Mouse (Mus musculus): Measurements from ENCODE around the gene Crnkl1. TPM values are rescaled to one million over a fixed set of nuclear protein-coding genes. Genes with fewer than 3 reads are reported as not detected.
"Not testable (repeated sequence)": the region's sequence is repeated elsewhere in the genome, so short reads cannot be mapped to it uniquely, and the experiment has no call there.

The Crnkl1 gene
- total RNA-seq, 2 experiments from 2014 or later: 19.1 to 23.3 TPM

DNA sequence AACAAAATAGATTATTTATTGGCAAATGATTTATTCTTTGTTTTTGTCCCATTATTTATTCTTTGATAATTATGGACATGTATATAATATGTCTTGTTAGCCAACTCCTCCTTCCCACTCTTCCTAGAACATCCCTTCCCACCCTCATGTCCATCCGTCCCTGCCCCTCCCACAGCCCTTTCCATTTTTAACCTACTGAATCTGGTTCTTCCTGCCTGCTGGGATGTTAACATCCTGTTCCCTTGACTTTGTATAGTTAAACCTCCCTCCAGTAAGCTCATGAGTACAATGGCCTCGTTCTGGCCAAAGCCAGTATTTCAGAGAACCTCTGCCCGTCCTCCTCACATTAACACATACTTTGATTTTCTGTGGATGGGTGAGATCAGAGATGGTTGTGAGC, 6.6 kb upstream of the Crnkl1 start:
- no peak for DNase-seq (ENCODE audit: low spot score in 2 of 2)
- intact Hi-C loops (cut with DNase I): no loop called here

- no peak for DNase-seq (ENCODE audit: low spot score in 2 of 2)
- intact Hi-C loops (cut with DNase I): no loop called here
These were observed 2.2 kb upstream of the Crnkl1 start for GRCm38 (mm10) chr2:145936975-145937374.

DNA sequence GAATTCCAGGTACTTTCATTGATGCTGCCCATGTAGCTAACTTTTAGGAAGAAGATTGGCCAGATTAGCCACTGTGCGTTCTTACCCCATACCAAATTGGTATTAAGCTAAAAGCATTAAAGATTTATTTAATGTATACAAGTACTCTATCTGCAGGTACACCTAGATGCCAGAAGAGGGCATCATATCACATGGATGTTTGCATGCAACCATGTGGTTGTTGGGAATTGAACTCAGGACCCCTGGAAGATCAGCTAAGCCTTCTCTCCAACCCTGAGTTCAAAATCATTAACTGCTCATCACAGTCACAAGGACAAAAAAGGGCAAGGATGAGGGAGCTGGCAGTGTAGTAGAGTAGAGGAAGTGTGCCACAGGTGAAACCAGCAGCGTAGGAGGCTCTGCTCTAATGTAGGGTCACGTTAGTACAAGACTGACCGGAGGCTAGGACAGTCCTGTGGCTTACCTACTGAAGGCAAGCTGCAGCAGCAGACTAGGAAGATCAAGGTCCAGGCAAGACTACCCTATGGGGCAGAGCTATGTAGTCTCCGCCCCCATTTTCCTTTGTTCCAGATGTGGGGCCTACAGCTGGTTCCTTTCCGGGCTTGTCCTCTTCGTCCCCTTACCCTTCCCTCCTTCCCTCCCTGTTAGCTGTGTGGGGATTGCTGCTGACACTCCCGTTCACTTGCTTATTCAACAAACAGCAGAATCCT, 13.7 kb downstream of the Crnkl1 start:
- no peak for DNase-seq (ENCODE audit: low spot score in 2 of 2)
- intact Hi-C loops (cut with DNase I): no loop called here

- DNase-seq (ENCODE audit: low spot score in 2 of 2); intact Hi-C loops (cut with DNase I): not testable (repeated sequence)
These were observed 28.9 kb downstream of the Crnkl1 start for GRCm38 (mm10) chr2:145905884-145906283.

DNA sequence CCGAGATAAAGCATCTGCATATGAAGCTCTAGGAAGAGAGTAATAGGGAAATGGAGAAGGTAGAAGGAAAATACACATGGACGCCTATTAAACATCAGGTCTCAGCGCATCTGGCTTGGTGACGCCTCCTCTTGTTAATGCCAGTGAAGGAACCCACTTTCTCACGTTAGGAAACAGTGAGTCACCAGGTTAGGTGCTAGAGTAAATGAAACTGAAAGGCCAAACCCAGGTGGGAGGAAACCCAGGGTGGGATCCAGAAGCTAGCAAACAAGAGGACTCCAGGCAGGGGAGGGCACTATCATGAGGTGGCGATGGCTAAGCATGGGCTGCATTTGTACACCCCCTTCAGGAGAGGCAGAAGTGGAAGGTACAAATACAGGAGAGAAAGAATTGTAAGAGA, 29.7 kb downstream of the Crnkl1 start:
- DNase-seq (ENCODE audit: low spot score in 2 of 2): no peak
- intact Hi-C loops (cut with DNase I): no loop called here

DNA sequence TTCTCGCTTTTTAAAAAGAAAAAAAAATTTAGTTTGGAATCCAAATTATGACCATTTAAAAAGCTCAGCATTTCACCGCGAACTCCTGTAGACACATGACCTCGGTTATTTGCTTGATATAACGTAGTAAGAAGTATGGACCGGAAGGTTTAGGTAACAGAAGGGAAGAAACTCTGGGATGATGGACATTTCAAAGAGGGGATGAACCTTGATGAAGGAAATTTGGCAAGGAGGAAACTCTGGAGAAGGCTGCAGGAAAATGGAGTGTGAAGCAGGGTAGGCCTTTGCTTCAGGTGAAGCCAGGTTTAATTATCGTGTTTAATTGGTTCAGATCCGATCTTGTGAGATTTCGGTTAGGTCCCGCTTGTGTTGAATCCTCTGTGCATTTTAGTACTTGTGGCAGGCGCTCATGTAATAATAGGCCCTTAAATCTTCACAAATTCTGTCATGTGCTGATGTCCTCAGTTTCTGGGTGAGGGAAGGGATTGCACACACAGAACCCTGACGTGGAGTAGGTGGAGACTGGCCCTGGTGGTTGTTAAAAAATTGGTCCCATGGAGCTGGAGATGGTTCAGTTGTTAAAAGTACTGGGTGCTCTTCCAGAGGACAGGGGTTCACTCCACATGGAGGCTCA, 30.7 kb downstream of the Crnkl1 start:
- intact Hi-C loops (cut with DNase I): loop anchor here (5.0 kb wide), 1 partner anchor 207 kb away; no protein-coding TSS in a partner anchor

GRCm38 (mm10) chr2:145903061-145903901, 31.5 kb downstream of the Crnkl1 start:
- peak; percentile 92 for DNase-seq (ENCODE audit: low spot score in 2 of 2)
- intact Hi-C loops (cut with DNase I): loop anchor here (5.0 kb wide), 1 partner anchor 206 kb away; no protein-coding TSS in a partner anchor

More for the DNA sequence above, 30.7 kb downstream of the Crnkl1 start:
- DNase-seq (ENCODE audit: low spot score in 2 of 2): no peak

DNA sequence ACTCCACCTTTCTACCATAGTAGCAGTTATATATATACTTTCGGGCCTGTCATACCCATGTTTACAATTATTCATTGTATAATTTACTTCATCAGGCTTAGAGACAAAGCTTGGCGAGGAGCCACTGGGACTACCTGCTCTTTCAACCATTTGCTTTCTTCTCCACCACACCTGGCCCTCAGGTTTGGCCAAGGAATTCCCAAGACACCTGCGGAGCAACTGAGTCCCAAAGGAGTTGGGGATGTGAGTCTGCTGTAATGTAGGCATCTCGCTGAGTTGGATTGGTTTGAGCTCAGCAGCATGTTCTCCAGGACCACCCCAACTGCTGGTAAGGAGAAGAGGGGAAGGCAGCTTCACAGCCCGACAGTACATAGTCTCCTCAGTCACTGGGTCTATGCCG, 33.0 kb downstream of the Crnkl1 start, which contains the start of gene Naa20:
TSS of gene Naa20 (plus strand) at position 239 of the 400 bp plus-strand sequence.
- intact Hi-C loops (cut with DNase I): loop anchor here (5.0 kb wide), 1 partner anchor 205 kb away; no protein-coding TSS in a partner anchor
- no peak for DNase-seq (ENCODE audit: low spot score in 2 of 2)

DNA sequence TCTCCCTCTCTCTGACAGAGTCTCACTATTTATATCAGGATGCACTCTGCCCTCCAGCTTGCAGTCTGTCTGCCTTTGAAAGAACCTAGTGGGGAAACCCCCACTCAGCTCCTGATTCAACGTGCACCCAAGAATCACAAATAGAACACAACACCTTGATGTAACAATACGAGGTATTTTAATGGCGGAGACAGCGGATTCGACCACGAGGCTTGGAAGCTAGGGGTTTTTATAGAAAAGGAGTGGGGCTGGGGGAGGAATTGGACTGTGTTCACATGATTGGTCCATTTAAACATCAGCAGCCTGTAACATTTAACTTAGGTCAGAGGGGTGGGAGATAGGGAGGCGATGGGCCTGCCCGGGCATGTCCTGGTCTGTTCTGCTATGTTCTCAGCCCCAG, 34.5 kb downstream of the Crnkl1 start:
- intact Hi-C loops (cut with DNase I): loop anchor here (5.0 kb wide), 1 partner anchor 203 kb away; no protein-coding TSS in a partner anchor
- DNase-seq (ENCODE audit: low spot score in 2 of 2): not testable (repeated sequence)

DNA sequence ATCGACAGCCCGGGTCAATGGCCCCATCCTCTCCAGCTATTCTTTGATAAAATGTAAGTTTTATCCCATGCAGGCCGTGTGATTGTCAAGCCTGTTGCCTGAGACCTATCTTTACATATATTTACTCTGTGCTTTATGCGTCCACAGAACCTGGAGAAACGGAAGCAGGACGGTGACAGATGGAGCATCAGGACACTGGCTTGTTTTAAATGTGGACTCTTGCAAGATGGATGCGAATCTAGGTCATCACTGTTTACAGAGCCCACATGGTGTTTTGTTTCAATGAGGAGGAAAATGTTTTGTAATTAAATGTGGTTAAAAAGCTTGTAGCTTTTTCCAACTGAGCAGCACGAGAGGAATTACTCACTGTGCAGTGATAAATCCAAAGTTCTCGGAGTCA, 36.7 kb downstream of the Crnkl1 start:
- intact Hi-C loops (cut with DNase I): no loop called here
- DNase-seq (ENCODE audit: low spot score in 2 of 2): no peak

DNA sequence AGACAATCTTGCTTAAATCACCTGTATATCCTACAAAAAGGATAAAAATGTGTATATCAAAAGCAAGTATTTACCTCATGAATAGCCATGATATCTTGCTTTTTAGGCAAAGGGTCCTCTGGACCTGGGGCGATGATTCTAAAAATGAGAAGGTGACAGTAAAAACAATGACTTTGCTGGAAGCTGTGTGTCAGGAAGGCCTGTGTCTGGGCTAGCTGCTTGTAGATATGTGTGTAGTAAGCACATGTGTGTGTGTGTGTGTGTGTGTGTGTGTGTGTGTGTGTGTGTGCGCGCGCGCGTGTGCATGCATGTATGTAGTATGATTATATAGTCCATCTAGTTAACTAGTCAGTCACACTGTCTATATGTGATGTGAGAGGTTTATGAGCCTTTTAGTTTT, 41.1 kb downstream of the Crnkl1 start:
- no peak for DNase-seq (ENCODE audit: low spot score in 2 of 2)
- intact Hi-C loops (cut with DNase I): no loop called here

DNA sequence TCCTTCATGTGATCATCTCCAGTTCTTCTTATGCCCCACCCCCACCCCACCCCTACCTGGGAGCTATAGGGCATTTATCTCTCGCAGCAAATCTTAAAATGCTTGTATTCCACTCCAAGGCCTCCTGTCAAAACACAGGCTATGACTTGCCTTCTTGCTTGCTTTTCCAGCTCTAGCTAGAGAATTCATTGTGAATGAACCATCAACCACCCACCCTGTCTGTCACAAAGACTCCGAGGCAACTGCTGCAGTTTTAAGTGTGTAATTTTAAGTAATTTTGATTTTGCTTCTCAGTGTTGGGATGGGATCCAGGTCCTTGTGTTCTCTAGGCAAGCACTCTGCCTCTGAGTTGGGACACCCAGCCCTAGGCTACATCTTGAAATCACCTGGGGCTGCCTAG, 44.2 kb downstream of the Crnkl1 start:
- no peak for DNase-seq (ENCODE audit: low spot score in 2 of 2)
- intact Hi-C loops (cut with DNase I): no loop called here

- intact Hi-C loops (cut with DNase I): no loop called here
- peak in 1 of 2 experiments; percentile 24 for DNase-seq (ENCODE audit: low spot score in 2 of 2)
These were observed 45.9 kb downstream of the Crnkl1 start for GRCm38 (mm10) chr2:145888766-145889480.

- DNase-seq (ENCODE audit: low spot score in 2 of 2): peak; percentile 55 to 56
- intact Hi-C loops (cut with DNase I): no loop called here
These were observed 46.7 kb downstream of the Crnkl1 start for GRCm38 (mm10) chr2:145887937-145888765.

DNA sequence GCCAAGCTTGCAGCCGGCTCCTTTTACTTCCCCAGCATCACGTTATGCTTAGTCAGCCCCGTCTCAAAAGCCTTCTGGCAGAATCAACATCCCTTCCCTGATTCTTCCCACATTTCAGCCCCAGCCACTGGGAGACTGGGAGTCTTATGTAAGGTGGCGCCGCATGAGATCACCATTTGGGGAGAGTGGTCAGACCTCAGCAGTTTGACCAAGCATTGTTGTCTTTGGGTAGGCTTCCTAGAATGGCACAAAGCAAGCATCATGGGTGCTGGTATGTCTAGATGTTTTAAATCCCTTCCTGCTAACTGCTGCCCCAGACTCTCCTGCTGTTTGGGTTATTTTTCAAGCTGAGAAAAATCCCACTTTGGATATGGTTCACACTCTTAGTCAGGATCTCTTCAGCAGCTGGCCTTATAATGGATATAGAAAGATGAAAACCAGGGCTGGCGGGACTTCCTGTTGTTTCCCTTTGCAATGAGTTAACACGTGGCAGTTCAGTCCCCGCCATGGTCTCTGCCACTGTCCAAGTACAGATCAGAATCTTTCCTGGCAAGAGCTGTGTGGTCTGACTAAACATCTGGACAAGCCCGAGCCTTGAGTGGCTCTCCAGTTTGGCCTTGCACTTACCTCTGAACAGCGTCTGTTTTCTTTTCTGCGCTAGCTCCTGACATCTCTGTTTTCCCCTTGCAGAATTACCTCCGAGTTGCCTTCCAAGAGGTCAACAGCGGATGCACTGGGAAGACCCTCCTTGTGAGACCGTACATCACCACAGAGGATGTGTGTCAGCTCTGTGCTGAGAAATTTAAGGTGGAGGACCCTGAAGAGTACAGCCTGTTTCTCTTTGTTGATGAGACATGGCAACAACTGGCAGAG, 49.7 kb downstream of the Crnkl1 start:
- DNase-seq (ENCODE audit: low spot score in 2 of 2): peak; percentile 56 to 62
- intact Hi-C loops (cut with DNase I): loop anchor here (5.0 kb wide), 1 partner anchor 88 kb away; no protein-coding TSS in a partner anchor

GRCm38 (mm10) chr2:145884036-145884912, 50.5 kb downstream of the Crnkl1 start:
- DNase-seq (ENCODE audit: low spot score in 2 of 2): peak in 1 of 2 experiments; percentile 21
- intact Hi-C loops (cut with DNase I): loop anchor here (5.0 kb wide), 1 partner anchor 87 kb away; no protein-coding TSS in a partner anchor

Measured in left cerebral cortex, postnatal 36 days (tissue).